Mouse (Mus musculus) layer of hippocampus, adult 9-10 months (tissue): ENCODE measurements around the gene Chit1.

Experiments used
- DNase-seq: peaks from one replicate; pipeline ENCODE4 v3.0.0; 2022; ENCODE audit warnings: low spot score

Chit1 gene

DNA sequence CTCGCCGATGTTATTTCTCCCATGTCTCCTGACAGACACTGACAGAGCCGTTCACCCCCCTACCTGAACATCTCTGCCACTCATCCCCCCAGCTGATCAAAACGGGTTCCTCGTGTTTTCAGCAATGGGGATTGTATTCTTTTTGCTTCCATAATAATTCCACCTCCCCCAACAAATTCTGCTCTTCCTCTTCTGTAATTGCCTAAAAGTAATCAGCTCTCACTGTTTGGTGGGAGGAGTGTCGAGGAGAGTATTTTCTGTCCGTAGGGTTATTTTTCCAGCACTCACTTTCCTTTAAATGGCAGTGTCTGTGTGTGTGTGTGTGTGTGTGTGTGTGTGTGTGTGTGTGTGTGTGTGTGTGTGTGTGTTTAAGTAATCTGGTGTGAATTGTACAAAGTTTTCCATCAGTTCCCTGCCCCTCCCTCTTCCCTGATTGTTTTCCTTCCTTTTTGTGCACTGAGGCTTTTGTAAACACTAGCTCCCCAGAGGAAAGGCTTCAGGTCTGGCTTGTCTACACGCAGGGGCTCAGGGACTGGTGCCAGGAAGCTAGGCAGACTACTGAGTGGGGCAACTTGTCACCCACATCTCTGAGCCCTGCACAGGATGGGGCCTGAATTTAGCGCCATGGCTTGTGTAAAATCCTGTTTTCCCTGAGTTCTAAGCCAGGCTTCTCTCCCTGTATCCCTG is 31.4 kb upstream of the Chit1 start:
- DNase-seq: no peak

DNA sequence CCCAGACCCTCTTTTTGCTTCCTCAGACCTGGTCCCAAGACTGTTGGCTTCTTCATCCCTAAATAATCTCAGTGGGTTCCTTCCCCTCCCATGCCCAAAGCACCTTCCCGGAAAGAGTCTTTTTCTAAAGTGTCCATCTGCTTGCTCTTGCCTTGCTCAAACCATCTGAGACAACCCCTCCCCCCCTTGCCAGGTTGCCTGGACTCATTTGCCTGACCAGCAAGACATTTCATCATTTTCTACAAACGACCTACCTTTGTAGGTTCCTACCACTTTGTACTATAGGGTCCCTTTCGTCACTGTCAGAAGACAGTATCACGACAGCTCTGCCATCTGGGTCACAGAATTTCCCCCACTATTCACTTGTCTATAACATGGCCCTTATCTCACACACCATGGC is 30.6 kb upstream of the Chit1 start:
- DNase-seq: no peak

DNA sequence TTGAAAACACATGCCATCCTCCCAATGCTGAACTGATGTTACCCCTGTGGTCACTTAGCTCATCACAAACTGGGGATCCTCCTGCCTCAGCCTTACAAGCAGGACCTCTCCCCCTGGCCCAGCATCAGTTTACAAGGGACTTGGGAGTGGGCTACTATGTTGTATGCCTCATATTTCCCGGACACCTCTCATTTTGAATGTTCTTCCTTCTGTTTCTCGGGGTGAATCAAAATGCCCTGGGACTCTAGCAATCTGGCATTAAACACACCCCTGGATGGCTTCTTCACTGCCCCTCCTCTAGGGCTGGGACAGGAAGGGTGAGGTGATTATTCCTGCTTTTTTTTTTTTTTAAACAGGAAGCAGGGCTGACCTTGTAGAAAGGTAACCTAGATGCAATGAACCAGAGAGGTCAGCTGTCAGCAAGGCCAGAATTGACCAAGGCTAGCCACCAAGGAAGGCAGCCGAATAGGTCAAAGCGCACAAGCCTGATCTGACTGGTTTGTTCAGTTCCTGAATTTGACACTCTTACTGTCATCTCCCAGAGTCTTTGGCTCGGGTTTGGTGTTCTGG is 30.1 kb upstream of the Chit1 start:
- no peak for DNase-seq

DNA sequence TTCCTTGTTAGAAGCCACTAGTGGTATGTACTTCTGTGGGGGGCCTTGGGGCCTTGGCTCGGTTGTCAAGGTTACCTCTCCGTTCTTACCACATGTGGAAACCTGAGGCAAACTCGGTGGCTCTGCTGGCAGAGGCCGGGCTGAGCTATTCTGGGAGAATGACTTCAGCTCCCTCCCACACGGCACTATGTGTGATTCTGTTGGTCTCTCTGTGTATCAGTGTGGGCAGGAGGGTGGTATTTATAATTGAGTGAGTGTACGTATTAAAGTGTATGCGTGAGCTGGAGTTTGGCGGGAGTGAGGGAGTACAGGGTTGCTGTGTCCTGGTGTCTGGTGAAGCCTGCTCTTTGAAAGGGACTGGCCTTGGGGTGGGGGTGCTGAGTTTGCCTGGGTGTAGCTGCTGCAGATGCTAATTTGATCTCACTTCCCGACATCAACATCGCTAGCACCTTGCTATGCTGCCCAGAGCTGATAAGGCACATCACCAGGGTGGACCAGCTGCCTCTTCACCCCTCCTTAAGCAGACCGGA is 28.0 kb upstream of the Chit1 start:
- DNase-seq: no peak

DNA sequence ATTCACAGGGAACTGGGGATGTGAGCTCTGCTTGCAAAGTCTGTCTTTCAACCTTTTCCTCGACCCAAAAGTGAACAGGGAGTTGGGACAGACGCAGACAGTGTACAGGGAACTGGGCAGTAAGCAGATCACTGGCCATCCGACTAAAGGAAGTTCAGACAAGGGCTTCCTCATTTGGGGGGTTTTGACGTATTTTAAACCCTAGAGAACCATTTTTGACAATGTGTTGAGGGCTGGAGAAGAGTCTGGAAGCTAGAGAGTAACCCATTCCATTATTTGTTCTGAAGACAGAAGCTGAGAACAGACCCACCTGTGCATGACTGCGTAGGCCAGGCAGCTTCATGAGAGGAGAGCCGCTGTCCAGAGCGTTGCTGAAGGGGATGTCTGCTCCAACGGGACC is 27.4 kb upstream of the Chit1 start:
- DNase-seq: no peak

DNA sequence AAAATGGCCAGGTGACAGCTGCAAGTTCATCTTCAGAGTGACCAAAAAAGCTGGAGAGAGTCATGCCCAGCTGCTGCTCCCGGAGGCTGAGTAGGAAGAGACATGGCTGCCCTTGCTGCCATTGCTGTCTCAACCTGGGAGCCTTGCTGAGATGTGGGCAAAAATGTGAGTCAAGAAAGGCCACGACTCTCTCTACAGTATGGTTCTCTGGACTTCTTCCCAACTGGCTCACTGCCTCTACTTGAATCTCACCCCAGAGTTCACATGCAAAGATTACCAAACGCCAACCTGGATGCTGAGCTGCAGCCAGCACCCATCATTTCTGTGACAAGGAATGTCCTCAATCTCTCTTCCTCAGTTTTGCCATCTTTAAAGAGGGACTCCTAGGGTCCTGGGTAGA is 26.9 kb upstream of the Chit1 start:
- no peak for DNase-seq

DNA sequence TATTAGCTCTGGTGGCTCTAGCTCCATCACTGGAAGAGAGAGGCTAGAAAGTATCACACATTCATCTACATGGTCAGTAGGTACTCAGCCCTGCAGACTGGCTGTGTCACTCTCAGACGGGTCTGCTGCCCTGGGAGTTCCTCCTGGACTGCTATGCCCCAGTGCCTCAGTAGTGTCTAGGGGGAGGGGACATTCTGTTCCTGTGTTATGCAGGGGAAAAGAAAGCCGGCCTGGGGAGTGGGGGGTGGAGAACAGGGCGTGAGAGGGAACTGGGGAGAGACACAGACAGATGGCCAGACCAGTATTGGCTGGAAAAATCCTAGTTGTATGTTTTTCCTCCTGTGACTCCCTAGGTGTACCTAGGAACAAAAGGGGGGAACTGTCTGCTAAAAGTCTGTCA is 25.0 kb upstream of the Chit1 start:
- DNase-seq: no peak

DNA sequence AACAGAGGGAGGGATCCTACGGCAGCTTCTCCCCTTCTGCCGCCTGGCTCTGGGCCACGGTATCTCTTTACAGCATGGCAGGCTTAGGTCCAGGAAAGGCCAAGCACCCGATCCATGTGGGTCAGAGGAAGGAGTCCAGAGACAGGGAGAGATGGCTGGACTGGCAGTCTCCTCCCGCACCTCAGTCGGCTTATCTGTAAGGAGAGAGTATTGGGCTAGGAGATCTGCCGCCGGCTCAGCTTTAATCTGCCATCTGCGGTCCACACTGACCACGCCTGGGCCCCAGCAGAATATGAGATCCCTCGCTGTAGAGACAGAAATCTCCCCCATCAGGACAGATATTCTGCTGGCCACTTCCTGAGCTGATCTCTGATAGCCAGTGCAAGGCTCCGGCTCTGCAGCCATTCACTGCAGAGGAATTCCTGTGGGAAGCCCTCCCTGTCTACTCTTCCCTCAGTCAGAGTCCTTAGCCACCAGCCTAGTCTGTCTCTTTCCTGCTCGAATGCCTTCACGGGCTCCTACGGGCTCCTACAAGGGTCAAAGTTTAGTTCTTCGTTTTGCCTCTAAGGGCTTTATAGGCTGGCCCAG is 24.1 kb upstream of the Chit1 start:
- no peak for DNase-seq

DNA sequence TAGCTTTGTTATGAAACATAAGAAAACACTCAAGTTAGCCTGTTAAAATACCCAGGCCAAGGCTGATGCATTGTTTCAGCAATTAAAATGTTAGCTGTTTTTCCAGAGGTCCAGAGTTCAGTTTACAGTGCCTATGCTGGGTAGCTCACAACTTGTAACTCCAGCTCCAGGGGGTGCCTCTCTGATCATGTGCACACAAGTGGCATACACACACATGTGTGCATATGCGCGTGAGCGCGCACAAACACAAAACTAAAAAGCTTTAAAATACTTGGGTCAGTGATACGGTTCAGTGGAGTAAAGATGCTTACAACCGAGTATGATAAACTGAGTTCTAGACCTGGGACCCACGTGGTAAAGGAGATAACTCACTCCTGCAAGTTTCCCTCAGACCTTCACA is 22.0 kb upstream of the Chit1 start:
- no peak for DNase-seq

DNA sequence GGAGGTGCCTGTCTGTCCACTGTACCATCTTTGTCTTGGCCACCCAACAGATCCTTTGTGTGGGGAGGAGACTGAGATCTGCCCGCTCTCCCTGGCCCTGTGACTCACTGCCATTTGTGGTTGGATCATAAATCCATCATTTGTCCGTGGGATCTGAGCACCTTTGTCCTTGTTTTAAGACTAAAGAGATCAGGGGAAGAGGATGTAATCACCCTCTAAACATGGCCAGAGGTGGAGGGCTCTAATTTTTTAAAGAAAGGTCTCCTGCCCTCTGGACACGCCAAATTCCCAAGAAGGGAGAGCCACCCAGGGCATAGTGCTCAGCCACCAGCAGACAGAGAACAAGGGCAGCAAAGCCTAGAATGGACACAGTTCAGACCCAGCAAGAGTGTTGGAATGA is 19.2 kb upstream of the Chit1 start:
- no peak for DNase-seq

DNA sequence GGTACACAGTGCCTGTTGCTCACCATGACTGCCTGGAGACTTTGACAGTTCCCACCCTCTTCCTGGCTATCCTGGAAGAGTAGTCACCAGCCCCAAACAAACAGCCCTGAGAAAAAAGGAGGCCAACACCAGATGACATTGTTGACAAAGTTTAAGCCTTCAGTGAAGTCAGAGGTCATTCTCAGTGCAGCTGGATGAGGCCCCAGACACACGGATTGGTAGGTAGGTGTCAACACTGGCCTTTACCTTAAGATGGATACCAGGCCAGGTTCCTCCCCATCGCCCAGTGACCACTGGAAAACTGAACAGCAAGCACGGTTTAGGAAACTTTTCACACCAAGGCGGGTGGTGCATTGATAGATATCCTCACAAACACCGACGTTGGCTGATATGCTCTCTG is 18.7 kb upstream of the Chit1 start:
- DNase-seq: no peak

DNA sequence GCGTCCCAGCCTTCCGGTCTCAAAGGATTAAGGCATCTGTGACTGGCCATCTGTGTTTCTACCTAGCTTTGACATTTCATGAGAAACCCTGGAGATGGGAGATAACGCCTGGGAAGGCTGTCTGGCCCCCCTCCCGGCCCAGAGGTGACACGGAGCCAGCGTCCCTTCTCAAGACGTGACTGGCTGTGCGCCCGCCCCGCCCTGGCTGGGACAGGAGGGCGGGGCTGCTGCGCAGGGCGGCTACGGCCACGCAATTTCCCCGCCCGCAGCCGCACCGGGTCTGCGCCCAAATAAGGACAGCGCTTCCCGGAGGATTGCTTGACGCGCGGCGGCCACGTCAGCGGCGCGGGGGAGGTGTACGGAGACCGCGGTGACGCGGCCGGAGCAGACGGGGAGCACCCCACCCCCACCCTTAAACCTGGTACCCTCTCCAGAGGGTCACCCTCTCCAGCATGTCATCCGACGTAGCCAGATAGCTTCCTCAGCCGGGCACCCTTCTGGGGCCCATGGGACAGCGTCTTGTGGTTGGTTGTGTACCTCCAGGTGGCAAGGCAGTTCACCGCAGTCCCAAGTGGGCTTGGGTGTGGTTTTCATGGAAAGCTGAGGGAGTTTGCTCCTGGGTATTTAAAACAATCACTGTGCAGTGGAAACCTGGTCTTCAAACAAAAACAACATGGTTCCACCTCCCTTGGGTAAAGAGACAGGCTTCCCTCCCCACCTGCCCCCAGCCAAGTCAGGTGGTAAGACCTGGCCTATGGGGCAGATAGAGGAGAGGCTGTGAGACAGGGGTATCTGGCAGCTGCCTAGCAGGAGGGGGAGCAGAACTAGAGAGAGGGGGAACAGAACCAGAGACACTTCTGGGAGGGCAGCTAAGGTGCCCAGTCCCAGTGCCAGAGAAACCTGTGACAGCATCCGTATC is 17.9 kb upstream of the Chit1 start:
- peak; percentile 63 for DNase-seq

DNA sequence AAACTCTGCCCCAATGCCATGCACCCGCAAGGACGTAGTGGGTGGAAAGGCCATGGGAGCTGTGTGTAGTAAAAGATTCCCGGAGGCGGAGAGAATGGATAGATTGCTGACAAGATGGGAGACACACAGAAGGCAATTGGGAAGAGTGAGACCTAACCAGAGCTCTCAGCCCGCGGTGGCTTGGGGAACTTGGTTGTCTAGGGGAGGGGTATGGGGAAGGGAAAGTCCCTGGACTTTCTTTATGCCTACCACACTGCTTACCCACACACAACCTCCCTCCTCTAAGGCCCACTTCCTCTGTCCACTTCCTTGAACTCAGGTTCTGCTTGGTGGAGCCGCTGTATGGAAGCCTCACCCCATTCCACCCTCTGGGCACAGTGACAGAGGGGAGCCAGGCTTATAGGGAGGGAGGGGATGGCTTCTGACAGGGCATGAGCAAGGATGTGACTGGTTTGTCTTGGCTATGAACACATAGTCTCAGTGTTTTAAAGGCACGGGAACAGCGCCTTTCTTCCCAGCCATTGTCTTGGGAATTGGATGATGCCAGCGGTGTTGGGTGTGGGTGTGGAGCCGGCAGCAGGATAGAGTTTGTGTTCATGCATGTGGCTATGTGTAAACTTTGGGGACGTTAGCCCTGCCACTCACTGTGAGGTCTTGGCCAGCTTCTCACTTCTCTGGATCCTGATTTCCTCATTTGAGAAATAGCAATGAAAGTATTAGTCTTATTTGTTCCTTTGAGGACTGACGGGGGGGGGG is 17.1 kb upstream of the Chit1 start:
- no peak for DNase-seq

DNA sequence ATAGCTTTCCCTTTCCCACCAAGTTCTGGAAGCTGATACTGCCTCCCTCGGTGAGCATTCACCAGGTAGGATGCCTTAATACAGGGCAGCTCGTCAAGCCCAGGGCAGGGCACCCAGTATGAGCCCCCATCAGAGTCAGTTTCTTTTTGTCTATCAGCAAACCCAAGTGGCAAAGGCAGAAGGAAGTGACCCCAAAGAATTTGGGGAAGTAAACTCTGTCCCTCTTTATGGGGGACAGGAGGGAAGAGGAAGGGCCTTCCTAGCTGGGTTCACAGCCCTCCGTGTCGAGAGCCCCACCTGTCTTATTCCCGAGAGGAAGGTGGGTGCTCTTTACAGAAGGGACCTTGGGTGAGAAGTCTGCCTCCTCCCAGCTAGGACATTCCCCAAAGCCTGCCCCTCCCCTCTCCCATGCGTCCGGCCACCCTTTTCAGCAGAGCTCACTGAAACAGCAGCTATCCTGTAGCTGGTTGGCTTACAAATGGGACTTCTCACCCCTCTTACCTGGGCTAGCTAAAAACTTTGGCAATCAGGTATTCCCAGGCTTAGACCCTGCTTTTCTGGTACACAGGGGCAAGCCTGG is 15.9 kb upstream of the Chit1 start:
- no peak for DNase-seq

DNA sequence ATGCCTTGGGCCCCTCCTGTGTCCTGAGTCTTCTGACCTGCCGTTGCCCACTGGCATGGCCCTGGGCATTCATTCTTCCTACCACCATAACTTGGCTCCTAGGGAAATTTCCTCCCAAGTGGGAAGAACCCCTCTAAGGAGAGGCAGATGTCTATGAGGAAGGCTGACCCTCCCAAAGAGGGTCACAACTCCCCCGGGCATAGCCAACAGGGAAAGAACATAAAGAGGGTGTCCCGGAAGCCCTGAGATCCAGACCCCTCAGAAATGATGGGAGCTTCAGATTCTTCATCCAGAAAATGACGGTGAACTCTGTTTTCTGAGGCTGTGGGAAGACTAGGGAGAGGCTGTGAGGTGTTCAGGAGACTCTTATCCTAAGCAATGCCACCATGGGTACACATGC is 15.3 kb upstream of the Chit1 start:
- DNase-seq: no peak

DNA sequence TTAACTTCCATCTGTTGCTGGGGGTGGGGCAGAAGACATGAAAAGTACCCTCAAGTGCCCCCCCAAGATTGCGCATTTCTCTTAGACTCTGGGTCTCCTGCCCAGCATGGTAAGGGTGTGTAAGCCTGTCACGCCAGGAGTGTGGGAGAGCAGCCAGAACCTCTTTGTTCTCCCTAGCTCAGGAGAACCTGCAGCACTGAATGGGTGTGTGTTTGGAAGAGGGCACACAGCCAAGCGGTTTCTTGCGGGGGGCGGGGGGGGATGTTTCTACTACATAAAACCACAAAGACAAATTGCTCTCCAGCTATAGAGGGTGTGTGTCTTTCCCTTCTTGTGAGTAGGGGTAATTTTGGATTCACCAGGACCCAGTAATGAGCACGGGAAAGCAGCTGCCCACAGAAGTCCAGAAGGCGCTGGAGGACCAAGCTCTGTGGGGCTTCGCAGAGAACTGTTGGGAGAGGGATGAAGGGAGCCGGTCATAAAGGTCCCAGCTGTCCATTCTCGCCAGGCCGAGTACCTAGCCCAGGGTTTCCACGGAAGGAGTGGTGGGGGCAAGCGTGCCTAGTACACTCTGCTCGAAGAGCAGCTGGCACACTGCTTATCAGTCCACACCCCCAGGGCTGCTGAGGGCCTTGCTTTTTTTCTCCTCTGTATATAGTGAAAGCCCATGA is 14.6 kb upstream of the Chit1 start:
- DNase-seq: no peak

DNA sequence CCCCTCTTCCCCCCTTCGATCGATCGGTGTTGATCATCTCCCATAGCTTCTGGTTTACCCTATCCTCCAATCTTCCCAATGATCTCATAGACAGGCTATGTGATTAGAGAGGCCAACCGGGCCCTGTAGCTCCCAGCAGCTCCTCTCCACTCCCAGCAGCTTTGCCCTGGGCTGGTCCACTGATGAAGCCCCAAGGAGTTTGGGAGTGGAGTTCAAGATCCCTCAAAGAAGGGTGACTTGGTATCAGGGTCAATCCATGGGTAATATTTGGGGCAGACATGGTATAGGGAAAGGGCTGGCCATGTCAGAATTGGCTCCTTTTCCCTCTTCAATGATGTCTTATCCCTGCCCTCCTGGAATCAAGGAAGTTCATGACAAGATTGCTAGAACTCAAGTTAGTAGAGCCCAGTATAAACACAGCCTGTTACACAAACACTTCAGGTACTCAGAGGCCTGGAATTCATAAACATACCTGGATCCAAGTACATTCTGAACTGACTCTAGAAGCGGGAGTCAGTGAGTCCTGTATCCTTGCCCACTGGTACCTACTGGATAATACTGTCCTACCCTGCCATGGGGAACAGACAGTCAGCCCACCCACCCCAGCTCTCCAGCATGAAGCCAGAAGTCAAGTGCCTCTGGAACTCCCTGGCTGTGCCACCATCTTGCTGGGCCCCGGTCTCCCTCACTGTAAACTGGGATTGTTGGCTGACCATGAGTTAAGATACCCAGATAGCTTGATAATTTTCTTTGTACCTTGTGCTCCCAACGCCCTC is 13.8 kb upstream of the Chit1 start:
- DNase-seq: no peak

DNA sequence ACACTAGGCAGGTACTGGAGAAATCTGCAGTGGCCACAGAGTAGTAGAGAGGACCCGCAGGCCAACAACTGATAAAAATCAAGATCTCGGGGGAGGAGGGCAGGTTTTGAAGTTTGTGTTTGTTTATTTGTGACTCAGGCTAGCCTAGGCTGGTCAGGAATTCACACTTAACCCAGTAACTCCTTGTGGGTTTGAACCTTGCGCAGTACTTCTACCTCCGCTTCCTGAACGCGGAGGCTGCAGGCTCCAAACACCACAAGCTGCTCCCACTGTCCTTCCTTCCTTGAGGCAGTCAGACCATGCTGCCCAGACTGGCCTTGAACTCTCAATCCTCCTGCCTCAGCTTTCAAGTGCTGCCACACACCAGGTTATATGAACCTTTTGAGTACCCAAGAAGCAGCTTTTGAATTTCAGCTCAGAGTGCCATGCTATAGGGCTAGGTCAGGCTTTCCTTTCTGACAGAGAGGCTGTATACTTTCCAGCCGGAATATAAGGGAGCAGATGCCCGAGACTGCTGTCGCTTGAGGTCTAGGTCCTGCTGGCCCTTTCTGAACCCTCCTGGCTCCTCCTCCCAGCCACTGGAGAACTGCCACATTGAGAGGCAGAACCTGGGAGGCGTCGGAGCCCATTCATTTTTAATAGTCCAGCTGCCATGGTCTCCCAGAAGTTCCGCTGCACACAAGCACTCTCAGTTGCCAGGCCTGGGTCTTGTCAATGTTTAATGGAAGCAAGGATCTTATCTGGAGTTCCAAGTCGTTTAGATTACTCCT is 12.9 kb upstream of the Chit1 start:
- no peak for DNase-seq
